Mouse (Mus musculus) gastrocnemius, postnatal 14 days (tissue): ENCODE results near the gene Slc25a12. TPM values are rescaled to one million over a fixed set of nuclear protein-coding genes. Genes with fewer than 3 reads are reported as not detected.
"Not testable (repeated sequence)": the region's sequence is repeated elsewhere in the genome, so short reads cannot be mapped to it uniquely, and the experiment has no call there.

Experiments used
- DNase-seq: peaks from one replicate; pipeline ENCODE4 v3.0.0; 2021; ENCODE audit warnings: mixed read lengths
- intact Hi-C: fragments of 180-260 bp; cut with DNase I; formaldehyde crosslinking; loops from one replicate; pipeline ENCODE4 v1.15.1; 2025; ENCODE audit warnings: low total_unique reads
- long read RNA-seq, 2 experiments: library from polyadenylated mRNA; stranded (forward); transcript quantifications; one replicate each; pipeline ENCODE4 v2.0.0; 2021
- total RNA-seq, 2 experiments: library from RNA; stranded (reverse); gene quantifications; 2 replicates each; pipeline ENCODE4 v1.2.3; 2021

Slc25a12 gene
- 100 to 1,000 TPM; 309 to 389 TPM for total RNA-seq
- long read RNA-seq, experiment 1, full-length matches to known transcripts: 278 of 376 reads
- long read RNA-seq, experiment 1, partial matches to known transcripts: 84 of 376 reads
- long read RNA-seq, experiment 1, other reads (novel, unspliced or antisense): 14 of 376 reads
- long read RNA-seq, experiment 2, full-length matches to known transcripts: 376 of 462 reads
- long read RNA-seq, experiment 2, partial matches to known transcripts: 80 of 462 reads
- long read RNA-seq, experiment 2, other reads (novel, unspliced or antisense): 6 of 462 reads

GRCm38 (mm10) chr2:71367125-71367880 lies at the start of gene Slc25a12:
Gene Slc25a12 (minus strand): TSS chr2:71367749.
- intact Hi-C loops: no loop called here
- DNase-seq: peak; percentile 89

DNA sequence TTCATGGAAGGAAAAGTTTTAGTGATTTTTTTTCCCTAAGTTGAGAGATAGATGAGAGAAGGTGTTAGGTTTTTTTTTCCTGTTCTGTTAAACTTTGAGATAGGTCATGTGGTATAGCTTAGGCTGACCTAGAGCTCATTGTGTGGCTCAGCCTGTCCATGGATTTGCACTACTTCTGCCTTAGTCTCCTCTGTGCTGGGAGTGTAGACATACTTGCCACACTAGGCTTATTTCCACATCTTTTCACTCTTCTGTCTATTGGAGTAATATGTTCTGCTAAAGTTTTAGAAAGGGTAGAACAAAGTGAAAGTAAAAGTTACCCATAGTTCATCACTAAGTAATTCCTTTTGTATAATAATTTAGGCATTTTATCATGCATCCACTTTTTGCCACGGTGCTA lies 38.1 kb upstream of the Slc25a12 start:
- DNase-seq: no peak
- intact Hi-C loops: no loop called here

- no peak for DNase-seq
- intact Hi-C loops: no loop called here
Measured at GRCm38 (mm10) chr2:71389864-71390263, 22.3 kb upstream of the Slc25a12 start.

- intact Hi-C loops: no loop called here
- peak; percentile 97 for DNase-seq
Measured at GRCm38 (mm10) chr2:71388951-71389763, 21.6 kb upstream of the Slc25a12 start, which contains the start of gene Hat1. Gene Hat1 (plus strand): TSS chr2:71388958.

GRCm38 (mm10) chr2:71387766-71388165 lies 20.2 kb upstream of the Slc25a12 start:
- DNase-seq: no peak
- intact Hi-C loops: no loop called here

DNA sequence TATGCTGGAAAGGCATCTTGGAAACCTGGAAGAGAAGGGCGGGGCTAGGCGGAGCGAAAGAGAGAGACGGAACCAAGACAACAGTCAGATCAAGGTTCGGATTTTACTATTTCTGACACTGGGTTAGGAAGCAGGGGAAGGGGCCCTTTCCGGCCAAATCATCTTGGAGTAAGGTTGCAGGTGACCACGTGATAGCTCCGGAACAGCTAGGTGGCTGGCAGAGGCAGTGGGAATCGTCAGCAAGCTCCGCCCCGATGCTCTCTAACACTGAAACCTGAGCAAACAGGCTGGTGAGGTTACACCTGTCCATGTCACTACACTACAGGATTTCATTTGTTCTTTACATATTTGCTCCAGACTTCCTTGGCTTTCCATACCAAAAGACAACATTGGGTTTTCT lies 16.3 kb upstream of the Slc25a12 start:
- intact Hi-C loops: no loop called here
- no peak for DNase-seq

GRCm38 (mm10) chr2:71381962-71382361 lies 14.4 kb upstream of the Slc25a12 start:
- intact Hi-C loops: no loop called here
- no peak for DNase-seq

- DNase-seq: no peak
- intact Hi-C loops: no loop called here
Measured at GRCm38 (mm10) chr2:71377426-71377825, 9.9 kb upstream of the Slc25a12 start.

- DNase-seq: no peak
- intact Hi-C loops: no loop called here
Measured at GRCm38 (mm10) chr2:71376433-71376906, 8.9 kb upstream of the Slc25a12 start.

GRCm38 (mm10) chr2:71374275-71375155 lies 7.0 kb upstream of the Slc25a12 start:
- intact Hi-C loops: no loop called here
- no peak for DNase-seq

DNA sequence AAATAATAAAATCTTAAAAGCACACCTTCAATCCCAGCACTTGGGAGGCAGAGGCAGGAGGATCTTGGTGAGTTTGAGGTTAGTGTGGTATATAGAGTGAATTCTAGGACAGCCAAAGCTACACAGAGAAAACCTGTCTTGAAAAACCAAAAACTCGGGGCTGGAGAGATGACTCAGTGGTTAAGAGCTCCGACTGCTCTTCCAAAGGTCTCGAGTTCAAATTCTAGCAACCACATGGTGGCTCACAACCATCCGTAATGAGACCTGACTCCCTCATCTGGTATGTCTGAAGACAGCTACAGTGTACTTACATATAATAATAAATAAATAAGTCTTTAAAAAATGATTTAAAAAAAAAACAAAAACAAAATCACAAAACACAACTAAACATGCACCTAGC lies 4.7 kb upstream of the Slc25a12 start:
- intact Hi-C loops, DNase-seq: not testable (repeated sequence)

- intact Hi-C loops: no loop called here
- DNase-seq: no peak
Measured at GRCm38 (mm10) chr2:71371790-71372189, 4.2 kb upstream of the Slc25a12 start.

GRCm38 (mm10) chr2:71368086-71368485 lies 537 bp upstream of the Slc25a12 start:
- DNase-seq: no peak
- intact Hi-C loops: no loop called here

DNA sequence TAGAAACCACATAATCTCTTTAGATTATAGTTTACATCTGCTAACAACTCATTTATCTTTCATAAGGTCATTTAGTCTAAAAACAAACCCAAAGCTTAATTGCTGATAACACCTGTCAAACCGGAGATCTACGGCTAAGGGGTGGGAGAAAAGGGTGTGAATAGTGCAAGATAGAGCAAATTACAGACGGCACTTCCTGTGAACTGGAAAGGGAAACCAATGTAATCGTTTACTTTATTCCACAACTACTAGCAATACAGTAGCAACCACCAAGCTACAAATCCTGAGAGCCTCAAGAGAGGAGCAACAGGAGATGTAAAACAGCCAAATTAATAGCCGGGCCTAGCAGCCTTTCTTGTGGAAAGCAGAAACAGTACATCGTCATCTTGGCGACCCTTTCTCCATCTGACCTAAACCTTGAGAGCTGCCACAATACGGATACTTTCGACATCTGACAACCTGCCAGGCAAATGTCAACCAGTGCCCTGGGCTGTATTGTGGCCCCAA lies 878 bp downstream of the Slc25a12 start:
- DNase-seq: no peak
- intact Hi-C loops: no loop called here

GRCm38 (mm10) chr2:71360192-71360591 lies 7.4 kb downstream of the Slc25a12 start:
- DNase-seq: no peak
- intact Hi-C loops: no loop called here

- DNase-seq: no peak
- intact Hi-C loops: no loop called here
Measured at GRCm38 (mm10) chr2:71358347-71358746, 9.2 kb downstream of the Slc25a12 start.

DNA sequence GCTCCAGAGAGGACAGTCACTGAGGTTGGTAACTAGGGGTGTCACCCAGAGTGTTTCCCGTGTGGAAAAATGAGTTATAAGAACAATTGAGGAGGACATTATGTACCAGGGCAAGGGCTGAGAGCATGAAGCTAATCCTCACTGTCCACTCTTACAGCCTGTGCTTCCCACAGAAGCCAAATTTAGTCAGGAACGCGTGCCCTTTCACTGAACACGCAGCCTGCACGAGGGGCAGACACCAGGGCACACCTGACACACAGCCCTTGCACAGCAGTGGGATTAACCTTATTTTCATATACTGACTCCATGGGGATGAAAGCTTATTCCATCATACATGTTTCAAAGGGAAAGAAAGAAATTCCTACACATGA lies 13.5 kb downstream of the Slc25a12 start:
- DNase-seq: no peak
- intact Hi-C loops: no loop called here

GRCm38 (mm10) chr2:71353306-71354054 lies 14.1 kb downstream of the Slc25a12 start:
- no peak for DNase-seq
- intact Hi-C loops: no loop called here

DNA sequence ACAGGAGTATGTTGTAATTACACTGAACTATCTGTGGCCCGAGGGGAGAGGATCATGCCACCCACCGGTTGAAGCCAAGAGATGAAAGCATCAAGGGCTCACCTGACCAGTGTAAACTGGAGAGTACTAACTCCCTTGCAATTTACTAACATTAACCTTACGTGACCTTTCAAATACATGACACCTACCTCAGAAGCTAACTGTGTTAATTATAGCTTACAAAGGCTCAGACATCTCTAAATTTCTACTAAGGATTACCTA lies 15.9 kb downstream of the Slc25a12 start:
- intact Hi-C loops: no loop called here
- no peak for DNase-seq
